Mouse (Mus musculus) lung, postnatal 0 days (tissue): ENCODE data around the gene Mgarp.

Experiments used
- CTCF ChIP-seq: IDR thresholded peaks from 2 replicates; pipeline ENCODE4 v1.5.1; 2016; ENCODE audit warnings: antibody characterized with exemption, mild to moderate bottlenecking
- EP300 ChIP-seq: IDR thresholded peaks from 2 replicates; pipeline ENCODE4 v1.6.1; 2016; ENCODE audit warnings: antibody characterized with exemption, mild to moderate bottlenecking, control low read depth

GRCm38 (mm10) chr3:51365517-51365882 lies 31.0 kb downstream of the Mgarp start:
- no peak for TF ChIP-seq CTCF
- no peak for TF ChIP-seq EP300
